Mouse (Mus musculus) neural tube, embryonic 12.5 days (tissue): ENCODE results near the gene Plekhg3. TPM values are rescaled to one million over a fixed set of nuclear protein-coding genes. Genes with fewer than 3 reads are reported as not detected.

Source experiments
- ATAC-seq: fragments of 200-750 bp; cut with Nextera tagmentation; 2 replicates; pipeline ENCODE4 v1.8.0; 2017; ENCODE audit warnings: low read depth, mild to moderate bottlenecking, moderate TSS enrichment, moderate library complexity; ENCODE audit not compliant: low FRiP score
- H3K27ac ChIP-seq: fragments of 300-500 bp; sonication (generic); 2 replicates; pipeline ENCODE4 v1.5.1; 2016
- H3K27me3 ChIP-seq: fragments of 300-500 bp; sonication (generic); replicated peaks from 2 replicates; pipeline ENCODE4 v1.6.1; 2016; ENCODE audit warnings: mild to moderate bottlenecking
- H3K36me3 ChIP-seq: fragments of 300-500 bp; sonication (generic); 2 replicates; pipeline ENCODE4 v1.6.1; 2016; ENCODE audit warnings: mild to moderate bottlenecking
- H3K4me1 ChIP-seq: fragments of 300-500 bp; sonication (generic); 2 replicates; pipeline ENCODE4 v1.6.1; 2016
- H3K4me2 ChIP-seq: fragments of 300-500 bp; sonication (generic); replicated peaks from 2 replicates; pipeline ENCODE4 v1.6.1; 2016; ENCODE audit warnings: mild to moderate bottlenecking
- H3K4me3 ChIP-seq: fragments of 300-500 bp; sonication (generic); 2 replicates; pipeline ENCODE4 v1.5.1; 2016
- H3K9ac ChIP-seq: fragments of 300-500 bp; sonication (generic); 2 replicates; pipeline ENCODE4 v1.6.1; 2016; ENCODE audit warnings: mild to moderate bottlenecking
- H3K9me3 ChIP-seq: fragments of 300-500 bp; sonication (generic); 2 replicates; pipeline ENCODE4 v1.6.1; 2016; ENCODE audit warnings: mild to moderate bottlenecking
- WGBS: fragments of 180-500 bp; shearing (Covaris S2); methylation state at CpG from one replicate; pipeline ENCODE4 v1.1.7; 2016; 5-methylcytosine and 5-hydroxymethylcytosine counted together
- polyA plus RNA-seq: library from polyadenylated mRNA; unstranded; fragments of >200 nt; fragmentation: Nextera tagmentation; extraction: Ambion mirVana; gene quantifications from 2 replicates; pipeline ENCODE4 v1.2.1, GENCODE M21; 2016

Gene Plekhg3
- polyA plus RNA-seq, 1 experiment from 2014 or later, result 2.0 TPM

DNA sequence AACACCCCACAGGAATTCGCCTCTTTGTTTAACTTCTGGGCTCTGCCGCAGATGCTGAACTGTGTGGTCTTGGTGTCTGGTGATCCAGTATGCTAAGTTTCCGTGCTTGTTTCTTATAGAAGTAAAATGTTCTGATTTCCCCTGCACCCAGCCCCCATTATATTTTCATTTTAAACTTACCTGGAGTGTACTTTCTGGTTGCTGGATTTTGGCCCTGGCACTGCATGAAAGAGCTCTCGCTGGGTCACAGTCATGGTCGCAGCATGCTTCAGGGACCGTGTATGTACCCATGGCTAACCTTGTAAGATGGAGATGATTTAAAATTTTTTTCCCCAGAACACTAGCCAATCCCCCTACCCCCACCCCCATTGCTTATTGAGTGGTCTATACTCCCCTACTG is 11.2 kb downstream of the Plekhg3 start:
- no peak overlapping the region for H3K4me2 ChIP-seq
- WGBS, result 74% methylated on average over 6 of the region's 6 CpGs
- H3K9ac ChIP-seq, result no peak overlapping the region
- H3K27ac ChIP-seq, result no peak overlapping the region
- peaks cover 11% of the 10 kb centered on the region; the same call in 1 of the 2 replicates for H3K27me3 ChIP-seq
- H3K9me3 ChIP-seq, result no peaks in the 10 kb centered on the region
- no peaks in the 10 kb centered on the region for H3K36me3 ChIP-seq
- no peak for ATAC-seq
- H3K4me3 ChIP-seq, result no peak overlapping the region
- peaks cover 12% of the 10 kb centered on the region for H3K4me1 ChIP-seq

GRCm38 (mm10) chr12:76545786-76546370 is 15.2 kb downstream of the Plekhg3 start:
- no peaks in the 10 kb centered on the region for H3K9me3 ChIP-seq
- H3K4me3 ChIP-seq, result no peak overlapping the region
- 47% methylated on average over 15 of the region's 15 CpGs for WGBS
- H3K4me2 ChIP-seq, result peak overlapping the region; percentile 53; the same call in 1 of the 2 replicates
- peaks cover 19% of the 10 kb centered on the region for H3K27me3 ChIP-seq
- H3K4me1 ChIP-seq, result peaks cover 25% of the 10 kb centered on the region
- no peak overlapping the region for H3K27ac ChIP-seq
- H3K36me3 ChIP-seq, result no peaks in the 10 kb centered on the region
- no peak overlapping the region for H3K9ac ChIP-seq
- ATAC-seq, result no peak

DNA sequence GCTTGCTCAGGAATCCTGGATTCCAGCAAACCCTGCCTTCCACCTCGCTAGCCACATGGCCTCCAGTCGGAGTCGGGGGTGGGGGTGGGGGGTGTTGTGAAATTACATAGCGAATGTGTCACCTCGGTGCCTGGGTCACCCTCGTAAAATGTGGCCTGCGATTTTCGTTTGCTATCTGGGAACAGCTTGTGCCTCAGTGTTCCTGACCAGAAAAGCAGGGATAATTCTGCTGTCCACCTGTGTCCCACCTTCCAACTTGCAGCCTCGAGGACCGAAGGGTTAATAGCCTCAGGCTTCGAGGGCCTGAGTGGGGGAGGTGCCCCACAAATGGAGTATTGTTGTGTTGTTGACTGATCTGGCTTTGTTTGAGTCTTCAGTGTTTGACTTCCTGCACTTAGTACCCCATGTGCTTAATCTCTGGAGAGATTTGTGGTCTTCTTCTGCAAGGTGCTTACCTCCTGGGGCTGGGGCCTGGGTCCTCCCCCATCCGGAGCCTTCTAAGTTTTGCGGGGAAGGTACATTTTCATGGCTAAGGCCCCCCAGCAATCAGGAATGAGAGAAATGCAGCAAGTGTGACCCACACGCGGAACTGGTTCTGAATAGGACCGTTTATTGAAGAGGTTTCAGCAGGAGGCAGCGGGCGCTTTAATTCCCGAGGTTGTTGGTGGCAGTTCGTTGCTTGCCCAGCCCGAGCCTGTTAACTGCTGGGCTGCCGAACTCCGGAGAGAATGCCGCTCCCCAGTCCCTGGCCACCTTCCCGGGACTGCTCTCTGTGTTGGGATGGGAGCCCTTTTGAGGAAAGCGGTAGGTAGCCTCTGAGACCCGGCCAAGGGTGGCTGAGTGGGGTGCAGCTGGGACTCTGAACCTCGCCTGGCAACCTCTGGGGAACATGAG is 15.9 kb downstream of the Plekhg3 start:
- 5% methylated on average over 28 of the region's 28 CpGs for WGBS
- H3K4me3 ChIP-seq, result no peak overlapping the region
- ATAC-seq, result 0 out of 2 replicates have a peak, but pooled peaks have one; percentile 3
- peaks cover 19% of the 10 kb centered on the region for H3K27me3 ChIP-seq
- no peaks in the 10 kb centered on the region for H3K36me3 ChIP-seq
- H3K4me1 ChIP-seq, result peaks cover 25% of the 10 kb centered on the region
- H3K4me2 ChIP-seq, result peak overlapping the region; percentile 53
- no peak overlapping the region for H3K27ac ChIP-seq
- no peak overlapping the region for H3K9ac ChIP-seq
- no peaks in the 10 kb centered on the region for H3K9me3 ChIP-seq

DNA sequence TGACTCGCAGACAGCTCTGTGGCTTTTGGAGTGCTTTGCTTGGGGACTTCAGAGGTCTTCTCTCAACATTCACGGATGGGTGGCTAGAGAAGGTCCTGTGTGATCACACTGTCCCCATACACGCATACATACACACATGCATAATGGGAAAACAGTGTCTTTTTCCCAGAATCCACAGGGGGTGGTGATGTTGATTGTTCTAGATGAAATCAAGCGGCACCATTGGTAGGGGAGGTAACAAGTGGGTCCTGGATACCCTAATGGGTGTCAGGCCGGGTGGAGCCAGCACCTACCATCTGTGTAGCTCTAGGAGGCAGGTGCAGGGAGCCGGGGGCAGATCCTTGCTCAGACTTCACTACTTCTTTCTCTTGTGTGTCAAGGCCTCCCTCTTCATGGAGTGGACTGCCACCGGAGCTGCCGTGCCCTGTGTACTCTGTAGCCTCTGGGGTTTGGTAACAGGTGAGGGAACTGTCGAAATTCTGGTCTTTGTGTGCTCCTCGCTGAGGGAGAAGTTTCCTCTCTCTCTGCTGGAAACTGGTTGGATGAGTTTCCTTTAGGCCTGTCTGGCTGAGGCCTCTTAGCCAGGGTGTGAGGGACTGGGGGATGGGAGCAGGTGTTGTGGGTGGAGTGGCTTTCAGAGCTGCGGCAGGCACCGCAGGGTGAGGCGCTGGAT is 16.9 kb downstream of the Plekhg3 start:
- H3K4me3 ChIP-seq, result no peak overlapping the region
- WGBS, result 17% methylated on average over 13 of the region's 13 CpGs
- peak; percentile 57 for ATAC-seq
- H3K9me3 ChIP-seq, result no peaks in the 10 kb centered on the region
- H3K27ac ChIP-seq, result no peak overlapping the region
- no peak overlapping the region for H3K9ac ChIP-seq
- peaks cover 19% of the 10 kb centered on the region for H3K27me3 ChIP-seq
- no peaks in the 10 kb centered on the region for H3K36me3 ChIP-seq
- H3K4me1 ChIP-seq, result peaks cover 25% of the 10 kb centered on the region
- peak overlapping the region; percentile 53 for H3K4me2 ChIP-seq

DNA sequence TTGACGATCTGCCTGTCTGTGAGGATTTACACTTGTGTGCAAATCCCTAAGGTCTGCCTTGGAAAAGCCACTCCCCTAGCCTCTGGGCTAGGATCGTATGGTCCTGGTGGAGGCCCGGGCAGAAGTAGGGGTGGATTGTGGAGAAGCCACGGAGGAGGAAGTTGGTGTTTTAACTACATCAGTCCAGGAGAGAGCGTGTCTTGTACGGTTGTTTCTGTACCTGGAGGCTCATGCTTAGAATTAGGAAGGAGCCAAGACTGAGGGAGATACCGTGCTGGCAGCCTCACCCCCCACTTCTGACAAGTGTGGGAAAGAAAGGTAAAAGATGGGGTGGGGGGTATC is 17.4 kb downstream of the Plekhg3 start:
- Histone ChIP-seq H3K27ac (no peak overlapping the region), H3K4me3 (no peak overlapping the region), H3K9ac (no peak overlapping the region), H3K36me3 (no peaks in the 10 kb centered on the region), H3K27me3 (peaks cover 19% of the 10 kb centered on the region), H3K4me2 (peak overlapping the region; percentile 14; the same call in 1 of the 2 replicates), H3K9me3 (no peaks in the 10 kb centered on the region), H3K4me1 (peaks cover 25% of the 10 kb centered on the region)
- 0 out of 2 replicates have a peak, but pooled peaks have one; percentile 25 for ATAC-seq
- WGBS, result 24% methylated on average over 7 of the region's 7 CpGs

DNA sequence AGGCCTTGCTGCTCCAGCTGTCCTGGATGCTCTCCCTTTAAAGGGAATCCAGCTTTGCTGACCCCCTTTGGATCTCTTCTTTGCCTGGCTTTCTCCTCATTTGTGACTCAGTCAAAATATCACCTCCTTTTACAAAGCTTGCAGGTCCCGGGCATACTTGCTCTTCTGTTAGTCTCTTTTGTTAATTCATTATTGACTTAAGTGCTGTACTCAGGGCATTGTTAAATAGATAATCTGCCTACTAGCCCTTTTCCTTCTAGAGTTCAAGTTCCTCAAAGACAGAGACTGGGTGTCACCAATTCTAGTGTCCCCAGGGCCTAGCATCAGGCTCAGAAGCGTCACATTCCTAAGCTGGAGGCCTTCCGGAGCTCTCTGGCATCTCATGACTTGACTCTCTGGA is 18.5 kb downstream of the Plekhg3 start:
- Histone ChIP-seq H3K36me3 (no peaks in the 10 kb centered on the region), H3K4me1 (peaks cover 25% of the 10 kb centered on the region), H3K27me3 (peaks cover 19% of the 10 kb centered on the region), H3K4me3 (no peak overlapping the region), H3K9me3 (no peaks in the 10 kb centered on the region), H3K9ac (no peak overlapping the region), H3K27ac (no peak overlapping the region), H3K4me2 (no peak overlapping the region)
- ATAC-seq, result no peak
- 72% methylated on average over 3 of the region's 3 CpGs for WGBS

- H3K27me3 ChIP-seq, result peaks cover 7% of the 10 kb centered on the region; the same call in 1 of the 2 replicates
- ATAC-seq, result no peak
- WGBS, result 71% methylated on average over 8 of the region's 8 CpGs
Observed at GRCm38 (mm10) chr12:76552321-76552720, 21.6 kb downstream of the Plekhg3 start.

DNA sequence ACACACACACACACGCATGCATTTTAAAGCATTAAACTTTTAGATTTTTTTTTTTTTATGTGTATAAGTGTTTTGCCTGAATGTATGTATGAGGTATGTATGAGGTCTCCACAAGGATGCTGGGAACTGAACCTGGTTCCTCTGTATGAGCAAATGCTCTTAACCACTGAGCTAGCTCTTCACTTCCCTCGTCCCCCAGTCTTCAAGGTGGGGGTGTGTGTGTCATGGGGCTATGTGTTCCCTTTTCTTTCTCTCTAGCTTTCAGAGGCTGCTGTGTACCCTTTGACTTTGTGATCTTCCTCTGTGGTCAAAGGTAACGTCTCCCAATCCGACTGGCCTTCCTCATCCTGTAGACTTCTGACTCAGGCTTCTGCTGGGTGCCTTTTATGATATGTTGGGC is 22.3 kb downstream of the Plekhg3 start:
- ATAC-seq, result no peak
- 87% methylated on average over 4 of the region's 4 CpGs for WGBS
- no peak overlapping the region for H3K9ac ChIP-seq
- H3K27ac ChIP-seq, result no peak overlapping the region
- H3K4me1 ChIP-seq, result peaks cover 10% of the 10 kb centered on the region
- H3K4me2 ChIP-seq, result no peak overlapping the region
- H3K27me3 ChIP-seq, result peaks cover 7% of the 10 kb centered on the region; the same call in 1 of the 2 replicates
- no peaks in the 10 kb centered on the region for H3K36me3 ChIP-seq
- H3K4me3 ChIP-seq, result no peak overlapping the region
- no peaks in the 10 kb centered on the region for H3K9me3 ChIP-seq

More at GRCm38 (mm10) chr12:76552321-76552720, 21.6 kb downstream of the Plekhg3 start:
- H3K9ac ChIP-seq, result no peak overlapping the region
- H3K4me1 ChIP-seq, result peaks cover 16% of the 10 kb centered on the region
- no peak overlapping the region for H3K27ac ChIP-seq
- H3K4me3 ChIP-seq, result no peak overlapping the region
- no peak overlapping the region for H3K4me2 ChIP-seq
- H3K36me3 ChIP-seq, result no peaks in the 10 kb centered on the region
- H3K9me3 ChIP-seq, result no peaks in the 10 kb centered on the region

DNA sequence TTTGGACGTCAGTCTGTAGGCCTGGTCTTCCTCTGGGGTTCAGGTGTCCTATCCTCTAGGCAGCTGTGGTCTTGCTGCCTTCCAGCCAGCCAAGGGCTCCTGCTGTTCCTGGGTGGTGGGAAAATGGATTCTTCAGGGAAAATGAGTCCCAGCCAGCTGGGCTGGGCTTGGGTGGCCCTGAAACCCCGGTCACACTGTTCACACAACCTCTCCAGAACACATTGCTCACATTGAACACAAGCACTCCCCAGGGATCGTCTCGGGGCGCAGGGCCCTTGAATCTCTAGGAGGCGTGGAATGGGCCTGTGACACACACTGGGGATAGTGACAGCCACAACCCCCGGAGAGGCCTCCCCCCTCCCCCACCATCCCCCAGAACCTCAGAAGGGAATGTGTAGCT is 23.2 kb downstream of the Plekhg3 start:
- Histone ChIP-seq H3K4me1 (peaks cover 7% of the 10 kb centered on the region), H3K27ac (no peak overlapping the region), H3K36me3 (no peaks in the 10 kb centered on the region), H3K9me3 (no peaks in the 10 kb centered on the region), H3K27me3 (no peaks in the 10 kb centered on the region), H3K4me2 (no peak overlapping the region), H3K4me3 (no peak overlapping the region), H3K9ac (no peak overlapping the region)
- WGBS, result 88% methylated on average over 7 of the region's 7 CpGs
- ATAC-seq, result no peak

- WGBS, result 82% methylated on average over 3 of the region's 3 CpGs
- no peak overlapping the region for H3K9ac ChIP-seq
- ATAC-seq, result no peak
Observed at GRCm38 (mm10) chr12:76554392-76554791, 23.7 kb downstream of the Plekhg3 start.

GRCm38 (mm10) chr12:76554871-76555386 is 24.2 kb downstream of the Plekhg3 start:
- Histone ChIP-seq H3K4me1 (peaks cover 7% of the 10 kb centered on the region), H3K27me3 (no peaks in the 10 kb centered on the region), H3K36me3 (no peaks in the 10 kb centered on the region), H3K4me2 (no peak overlapping the region), H3K9ac (no peak overlapping the region), H3K9me3 (no peaks in the 10 kb centered on the region), H3K4me3 (no peak overlapping the region), H3K27ac (no peak overlapping the region)
- WGBS, result 90% methylated on average over 3 of the region's 3 CpGs
- no peak for ATAC-seq

More at GRCm38 (mm10) chr12:76554392-76554791, 23.7 kb downstream of the Plekhg3 start:
- H3K4me2 ChIP-seq, result no peak overlapping the region
- no peak overlapping the region for H3K4me3 ChIP-seq
- no peaks in the 10 kb centered on the region for H3K9me3 ChIP-seq
- no peaks in the 10 kb centered on the region for H3K27me3 ChIP-seq
- no peaks in the 10 kb centered on the region for H3K36me3 ChIP-seq
- H3K27ac ChIP-seq, result no peak overlapping the region
- H3K4me1 ChIP-seq, result peaks cover 7% of the 10 kb centered on the region

DNA sequence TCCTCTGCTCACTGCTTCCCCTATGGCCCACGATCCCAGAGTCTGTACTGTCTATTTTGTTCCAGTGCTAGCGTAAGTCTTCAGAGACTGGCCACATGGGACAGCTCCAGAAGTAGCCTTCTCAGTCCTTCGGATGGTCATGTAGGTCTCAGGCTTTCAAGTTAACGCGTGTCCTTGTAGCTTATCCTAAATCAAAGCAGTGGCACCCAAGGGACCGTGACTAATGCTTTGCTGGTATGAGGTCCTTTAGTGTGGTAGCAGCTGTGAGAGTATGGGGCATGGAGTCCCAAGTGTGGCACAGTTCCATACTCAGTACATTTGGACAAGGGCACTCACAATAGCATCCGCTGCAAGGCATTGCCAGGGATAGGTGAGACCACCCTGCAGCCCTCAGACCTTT is 25.5 kb downstream of the Plekhg3 start:
- Histone ChIP-seq H3K9me3 (no peaks in the 10 kb centered on the region), H3K36me3 (no peaks in the 10 kb centered on the region), H3K27me3 (no peaks in the 10 kb centered on the region), H3K4me3 (no peak overlapping the region), H3K4me2 (no peak overlapping the region), H3K27ac (no peak overlapping the region), H3K4me1 (peaks cover 7% of the 10 kb centered on the region), H3K9ac (0 out of 2 replicates have a peak overlapping the region, but pooled peaks have one; percentile 13)
- ATAC-seq, result no peak
- WGBS, result 64% methylated on average over 7 of the region's 7 CpGs
